ENCODE assay signal across 12 mouse cellular contexts in genomic region chr17:46081657-46082056, GRCm38 (mm10). TPM values are rescaled to one million over a fixed set of nuclear protein-coding genes. Genes with fewer than 3 reads are reported as not detected.
A peak's percentile ranks its signal among the peaks of the same experiment; 100 is the strongest.
DNase-seq lines count a peak whose midpoint lies in the region; ATAC-seq and TF ChIP-seq lines count a peak whose summit lies in the region.
"Had no signal": no experiment of that assay in that cellular context is flagged by ENCODE, and none has a peak within 500 bp of the region (broad histone marks: within the 10 kb centered on the region; RNA-seq: fewer than 3 reads in every experiment).

No protein-coding gene starts in this region.

- H3K36me3 ChIP-seq in intestine, embryonic 16.5 days (ENCODE audit: control insufficient read depth, insufficient read depth, low read length) = no peaks in the 10 kb centered on the region
- no peaks in the 10 kb centered on the region for H3K36me3 ChIP-seq in intestine, embryonic 15.5 days
- H3K36me3 ChIP-seq in heart, adult 2 months (ENCODE audit: control insufficient read depth, insufficient read depth, low read length) = no peaks in the 10 kb centered on the region
- H3K36me3 ChIP-seq in limb, embryonic 15.5 days = no peaks in the 10 kb centered on the region
- H3K36me3 ChIP-seq: neural tube, embryonic 12.5 days had no signal

- H3K27me3 ChIP-seq in intestine, embryonic 16.5 days (replicated peaks; ENCODE audit: control insufficient read depth, insufficient read depth, low read length) = no peaks in the 10 kb centered on the region
- H3K27me3 ChIP-seq in intestine, embryonic 15.5 days (replicated peaks) = no peaks in the 10 kb centered on the region
- no peaks in the 10 kb centered on the region for H3K27me3 ChIP-seq in heart, adult 2 months (ENCODE audit: control insufficient read depth, insufficient read depth, low read length)
- no peaks in the 10 kb centered on the region for H3K27me3 ChIP-seq in limb, embryonic 15.5 days

- no peak overlapping the region for H3K4me3 ChIP-seq in intestine, embryonic 16.5 days (ENCODE audit: low read length)
- no peak overlapping the region for H3K4me3 ChIP-seq in intestine, embryonic 15.5 days (replicated peaks)
- no peak overlapping the region for H3K4me3 ChIP-seq in brown adipose tissue, adult 24 weeks (ENCODE audit: insufficient read depth, low read depth, low read length)
- H3K4me3 ChIP-seq in heart, adult 2 months = no peak overlapping the region
- no peak overlapping the region for H3K4me3 ChIP-seq in limb, embryonic 15.5 days
- no peak overlapping the region for H3K4me3 ChIP-seq in left cerebral cortex, adult 2 months
- H3K4me3 ChIP-seq: neural tube, embryonic 12.5 days had no signal

- H3K9ac ChIP-seq in intestine, embryonic 16.5 days (ENCODE audit: low read depth, low read length) = 0 out of 2 replicates have a peak overlapping the region, but pooled peaks have one; percentile 7
- no peak overlapping the region for H3K9ac ChIP-seq in intestine, embryonic 15.5 days
- no peak overlapping the region for H3K9ac ChIP-seq in heart, adult 2 months (ENCODE audit: low read depth, low read length)
- no peak overlapping the region for H3K9ac ChIP-seq in limb, embryonic 15.5 days
- H3K9ac ChIP-seq: neural tube, embryonic 12.5 days had no signal

- no peaks in the 10 kb centered on the region for H3K79me2 ChIP-seq in heart, adult 2 months (replicated peaks; ENCODE audit: control insufficient read depth, insufficient read depth, low read length)

- no peak for TF ChIP-seq EP300 in heart, adult 2 months (IDR thresholded peaks at IDR 0.05; ENCODE audit: insufficient read depth, low read depth, low read length)

- TF ChIP-seq POLR2A in heart, adult 2 months (IDR thresholded peaks at IDR 0.05; ENCODE audit: insufficient read depth, low read depth, low read length) = no peak

- DNase-seq in heart, adult 2 months = peak; percentile 67 to 73
- DNase-seq in left cerebral cortex, adult 2 months (ENCODE audit: extremely low spot score in 1 of 2, low spot score in 2 of 2) = no peak
- no peak for DNase-seq in right cerebral cortex, postnatal 4 days
- no peak for DNase-seq in spleen, postnatal 4 days (ENCODE audit: low spot score in 2 of 2)
- DNase-seq: B cell, adult 2 months; embryo, embryonic 11 days had no signal

- no peaks in the 10 kb centered on the region for H3K9me3 ChIP-seq in intestine, embryonic 16.5 days (ENCODE audit: control insufficient read depth, low read length)
- no peaks in the 10 kb centered on the region for H3K9me3 ChIP-seq in intestine, embryonic 15.5 days
- no peaks in the 10 kb centered on the region for H3K9me3 ChIP-seq in limb, embryonic 15.5 days

- 0 out of 2 replicates have a peak overlapping the region, but pooled peaks have one; percentile 19 for H3K27ac ChIP-seq in intestine, embryonic 16.5 days (ENCODE audit: low read length)
- no peak overlapping the region; the same call in 1 of the 2 replicates for H3K27ac ChIP-seq in intestine, embryonic 15.5 days
- 0 out of 2 replicates have a peak overlapping the region, but pooled peaks have one; percentile 15 for H3K27ac ChIP-seq in brown adipose tissue, adult 24 weeks (replicated peaks; ENCODE audit: low read depth, low read length)
- no peak overlapping the region for H3K27ac ChIP-seq in heart, adult 2 months
- no peak overlapping the region; the same call in 1 of the 2 replicates for H3K27ac ChIP-seq in limb, embryonic 15.5 days
- H3K27ac ChIP-seq in left cerebral cortex, adult 2 months = no peak overlapping the region
- H3K27ac ChIP-seq: hindbrain, postnatal 0 days; neural tube, embryonic 12.5 days had no signal

- no peak for ATAC-seq in intestine, embryonic 16.5 days
- no peak for ATAC-seq in intestine, embryonic 15.5 days
- 0 out of 2 replicates have a peak, but pooled peaks have one; percentile 25 for ATAC-seq in limb, embryonic 15.5 days (ENCODE audit: insufficient number of reproducible peaks, low FRiP score, low TSS enrichment, low read depth)
- ATAC-seq: hindbrain, postnatal 0 days had no signal

- TF ChIP-seq CTCF in heart, adult 2 months (IDR thresholded peaks at IDR 0.05) = no peak
- no peak for TF ChIP-seq CTCF in left cerebral cortex, adult 2 months (IDR thresholded peaks at IDR 0.05)

- H3K4me2 ChIP-seq in intestine, embryonic 16.5 days (ENCODE audit: low read depth, low read length) = no peak overlapping the region
- no peak overlapping the region for H3K4me2 ChIP-seq in intestine, embryonic 15.5 days (replicated peaks)
- H3K4me2 ChIP-seq in limb, embryonic 15.5 days = no peak overlapping the region
- H3K4me2 ChIP-seq: neural tube, embryonic 12.5 days had no signal

- intact Hi-C loops in heart, adult 2 months (cut with DNase I) = no loop called here
- intact Hi-C loops in left cerebral cortex, adult 2 months (cut with DNase I) = no loop called here

- WGBS in intestine, embryonic 16.5 days = 57% methylated on average over 7 of the region's 7 CpGs
- 60% methylated on average over 7 of the region's 7 CpGs for WGBS in intestine, embryonic 15.5 days
- WGBS in heart, adult 2 months = 61% methylated on average over 7 of the region's 7 CpGs
- 55% methylated on average over 7 of the region's 7 CpGs for WGBS in limb, embryonic 15.5 days

- peaks cover 9% of the 10 kb centered on the region for H3K4me1 ChIP-seq in intestine, embryonic 16.5 days (ENCODE audit: control insufficient read depth, insufficient read depth, low read length)
- H3K4me1 ChIP-seq in intestine, embryonic 15.5 days (replicated peaks) = peaks cover 23% of the 10 kb centered on the region
- no peaks in the 10 kb centered on the region for H3K4me1 ChIP-seq in brown adipose tissue, adult 24 weeks (ENCODE audit: control insufficient read depth, insufficient read depth, insufficient read length, low read length)
- H3K4me1 ChIP-seq in heart, adult 2 months (ENCODE audit: control insufficient read depth, insufficient read depth, low read length) = peaks cover 3% of the 10 kb centered on the region
- peaks cover 40% of the 10 kb centered on the region for H3K4me1 ChIP-seq in limb, embryonic 15.5 days

RNA-seq across cellular contexts. Expression of gene Mrps18a, which starts 29.1 kb away (rescaled TPM):
- 159 and 164 TPM in 2 replicates for polyA plus RNA-seq in intestine, embryonic 16.5 days (2015; fragmentation: Nextera tagmentation; extraction: Ambion mirVana)
- 153 and 158 TPM in 2 replicates for polyA plus RNA-seq in intestine, embryonic 15.5 days (2015; fragmentation: Nextera tagmentation; extraction: Ambion mirVana)
- polyA plus RNA-seq in brown adipose tissue, adult 24 weeks (2012; ENCODE audit: insufficient read depth, insufficient read length, missing spikeins) = 113 and 150 TPM in 2 replicates
- total RNA-seq in heart, adult 2 months (2021) = 100 to 1,000 TPM; 128 to 140 TPM
- 99.4 and 99.6 TPM in 2 replicates for polyA plus RNA-seq in heart, adult 2 months (2012; rRNA removed)
- 126 and 132 TPM in 2 replicates for polyA plus RNA-seq in limb, embryonic 15.5 days (2015; fragmentation: Nextera tagmentation; extraction: Ambion mirVana)
- 10 to 100 TPM; 79.3 to 84.5 TPM for total RNA-seq in left cerebral cortex, adult 2 months (2021)

RNA-seq across cellular contexts. Expression of gene Vegfa, which starts 49.5 kb away (rescaled TPM):
- 2.7 and 3.3 TPM in 2 replicates for polyA plus RNA-seq in intestine, embryonic 16.5 days (2015; fragmentation: Nextera tagmentation; extraction: Ambion mirVana)
- 3.6 and 4.7 TPM in 2 replicates for polyA plus RNA-seq in intestine, embryonic 15.5 days (2015; fragmentation: Nextera tagmentation; extraction: Ambion mirVana)
- 189 and 214 TPM in 2 replicates for polyA plus RNA-seq in brown adipose tissue, adult 24 weeks (2012; ENCODE audit: insufficient read depth, insufficient read length, missing spikeins)
- total RNA-seq in heart, adult 2 months (2021) = 100 to 1,000 TPM; 207 to 328 TPM
- polyA plus RNA-seq in heart, adult 2 months (2012; rRNA removed) = 384 and 618 TPM in 2 replicates
- polyA plus RNA-seq in limb, embryonic 15.5 days (2015; fragmentation: Nextera tagmentation; extraction: Ambion mirVana) = 4.1 and 5.0 TPM in 2 replicates
- total RNA-seq in left cerebral cortex, adult 2 months (2021) = 10 to 100 TPM; 88.2 to 90.7 TPM

Comparison
In these comparisons a context has a peak if more than half of its experiments do, and no peak if none do; other contexts are left out.
1. H3K27ac ChIP-seq: peak in intestine, embryonic 16.5 days (single experiment) and brown adipose tissue, adult 24 weeks (single experiment); none in intestine, embryonic 15.5 days (single experiment), heart, adult 2 months (single experiment), limb, embryonic 15.5 days (single experiment) and left cerebral cortex, adult 2 months (single experiment).
2. DNase-seq: peak in heart, adult 2 months (2 of 2); none in left cerebral cortex, adult 2 months (0 of 2), right cerebral cortex, postnatal 4 days (single experiment) and spleen, postnatal 4 days (0 of 2).
3. RNA of gene Vegfa, which starts 49.5 kb away (polyA plus RNA-seq): 384 to 618 TPM in heart, adult 2 months and 189 to 214 TPM in brown adipose tissue, adult 24 weeks; 4.1 to 5.0 TPM in limb, embryonic 15.5 days, 3.6 to 4.7 TPM in intestine, embryonic 15.5 days and 2.7 to 3.3 TPM in intestine, embryonic 16.5 days; every median in the first group is over 10 times any median in the second.